Mouse (Mus musculus): ENCODE data around the gene Topbp1.
A peak's percentile ranks its signal among the peaks of the same experiment; 100 is the strongest.
"Not testable (repeated sequence)": the region's sequence is repeated elsewhere in the genome, so short reads cannot be mapped to it uniquely, and the experiment has no call there.

Gene Topbp1

GRCm38 (mm10) chr9:103348791-103349190 is 43.8 kb downstream of the Topbp1 start:
- DNase-seq (ENCODE audit: low spot score in 2 of 2): no peak

- not testable (repeated sequence) for DNase-seq (ENCODE audit: low spot score in 2 of 2)
These were observed 48.7 kb downstream of the Topbp1 start for GRCm38 (mm10) chr9:103353500-103354260.

GRCm38 (mm10) chr9:103357893-103358292 is 52.9 kb downstream of the Topbp1 start:
- no peak for DNase-seq (ENCODE audit: low spot score in 2 of 2)

GRCm38 (mm10) chr9:103358545-103358944 is 53.5 kb downstream of the Topbp1 start:
- DNase-seq (ENCODE audit: low spot score in 2 of 2): peak in 1 of 2 experiments; percentile 17

- DNase-seq (ENCODE audit: low spot score in 2 of 2): no peak
These were observed 55.6 kb downstream of the Topbp1 start for GRCm38 (mm10) chr9:103360642-103361041.

- DNase-seq (ENCODE audit: low spot score in 2 of 2): no peak
These were observed 58.1 kb downstream of the Topbp1 start for GRCm38 (mm10) chr9:103363088-103363487.

GRCm38 (mm10) chr9:103363730-103364417 is 58.9 kb downstream of the Topbp1 start:
- peak; percentile 15 to 23 for DNase-seq (ENCODE audit: low spot score in 2 of 2)

GRCm38 (mm10) chr9:103364601-103365289 is 59.7 kb downstream of the Topbp1 start:
- peak; percentile 31 to 52 for DNase-seq (ENCODE audit: low spot score in 2 of 2)

GRCm38 (mm10) chr9:103365290-103366247 is 60.6 kb downstream of the Topbp1 start, which contains the start of gene Cdv3:
Gene Cdv3, minus strand, starts transcription at chr9:103365840.
- DNase-seq (ENCODE audit: low spot score in 2 of 2): peak; percentile 99

- DNase-seq (ENCODE audit: low spot score in 2 of 2): no peak
These were observed 61.3 kb downstream of the Topbp1 start for GRCm38 (mm10) chr9:103366356-103366755.

GRCm38 (mm10) chr9:103369951-103370350 is 64.9 kb downstream of the Topbp1 start:
- DNase-seq (ENCODE audit: low spot score in 2 of 2): no peak

GRCm38 (mm10) chr9:103372271-103373010 is 67.4 kb downstream of the Topbp1 start:
- DNase-seq (ENCODE audit: low spot score in 2 of 2): no peak

- no peak for DNase-seq (ENCODE audit: low spot score in 2 of 2)
These were observed 71.6 kb downstream of the Topbp1 start for GRCm38 (mm10) chr9:103376346-103377320.

- DNase-seq (ENCODE audit: low spot score in 2 of 2): no peak
These were observed 73.7 kb downstream of the Topbp1 start for GRCm38 (mm10) chr9:103378686-103379085.

- DNase-seq (ENCODE audit: low spot score in 2 of 2): no peak
These were observed 74.2 kb downstream of the Topbp1 start for GRCm38 (mm10) chr9:103379199-103379598.

GRCm38 (mm10) chr9:103380566-103380965 is 75.6 kb downstream of the Topbp1 start:
- DNase-seq (ENCODE audit: low spot score in 2 of 2): no peak

- DNase-seq (ENCODE audit: low spot score in 2 of 2): no peak
These were observed 78.0 kb downstream of the Topbp1 start for GRCm38 (mm10) chr9:103382989-103383388.

- DNase-seq (ENCODE audit: low spot score in 2 of 2): no peak
These were observed 78.6 kb downstream of the Topbp1 start for GRCm38 (mm10) chr9:103383576-103383975.

GRCm38 (mm10) chr9:103384141-103384796 is 79.3 kb downstream of the Topbp1 start:
- no peak for DNase-seq (ENCODE audit: low spot score in 2 of 2)

Data from right cerebral cortex, adult 2 months (tissue).